Mouse (Mus musculus): ENCODE measurements around the gene Cnot8.

- no peak for TF ChIP-seq POLR2A (IDR thresholded peaks at IDR 0.05; ENCODE audit: borderline replicate concordance, insufficient read depth, low read length)
- TF ChIP-seq CTCF (IDR thresholded peaks at IDR 0.05; ENCODE audit: borderline replicate concordance, insufficient read depth, low read depth, low read length): no peak
Measured at GRCm38 (mm10) chr11:58136677-58137076, 32.7 kb downstream of the Cnot8 start.
